Mouse (Mus musculus) testis, adult 2 months (tissue): ENCODE results near the gene Dcdc2a.

Source experiments
- CTCF ChIP-seq: fragments of 200-500 bp; IDR thresholded peaks from 2 replicates; pipeline ENCODE4 v1.5.1; 2012; ENCODE audit warnings: low read depth, mild to moderate bottlenecking, inconsistent platforms, low read length, moderate library complexity; ENCODE audit not compliant: control insufficient read depth, insufficient read depth, insufficient replicate concordance
- POLR2A ChIP-seq: fragments of 200-500 bp; IDR thresholded peaks from 2 replicates; pipeline ENCODE4 v1.6.1; 2012; ENCODE audit warnings: low read depth, mild to moderate bottlenecking, inconsistent platforms, low read length, moderate library complexity; ENCODE audit not compliant: control insufficient read depth

DNA sequence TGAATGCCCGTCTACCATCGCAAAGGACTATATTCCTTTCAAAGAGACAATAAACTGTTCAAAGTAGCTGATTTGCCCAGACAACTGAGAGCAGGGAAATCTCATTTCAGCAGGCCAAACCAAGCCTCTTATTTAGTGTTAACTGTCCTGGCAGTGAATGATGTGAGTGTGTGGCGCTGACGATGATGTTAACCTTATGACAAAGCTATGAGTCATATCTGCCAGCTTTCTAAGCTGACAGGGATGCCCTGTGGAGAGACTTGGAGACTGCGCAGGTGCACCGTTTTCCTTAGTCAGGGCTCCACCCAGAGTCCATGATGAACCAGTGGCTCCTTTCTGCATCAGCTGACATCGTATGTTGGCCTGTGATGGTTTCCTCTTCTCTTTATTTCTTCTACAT is 29.3 kb downstream of the Dcdc2a start:
- no peak for TF ChIP-seq POLR2A
- no peak for TF ChIP-seq CTCF
